Mouse (Mus musculus) inflammation-experienced regulatory T-cells, adult 6 months (primary cell): ENCODE measurements around the gene Parp4. TPM values are rescaled to one million over a fixed set of nuclear protein-coding genes. Genes with fewer than 3 reads are reported as not detected.

ENCODE experiments used
- ATAC-seq: one replicate; pipeline ENCODE4 v1.8.0; 2017
- polyA plus RNA-seq, 3 experiments: library from polyadenylated mRNA; unstranded; fragments of 100-300 nt; shearing (Covaris generic); gene quantifications; one replicate each; pipeline ENCODE4 v1.2.1; 2017

The Parp4 gene
- polyA plus RNA-seq: 10 to 100 TPM; 39.5 to 62.9 (median 61.5) TPM

- peak; percentile 35 for ATAC-seq
These were observed at the start of gene Parp4, which contains the start of gene Cenpj for GRCm38 (mm10) chr14:56575416-56575815. Gene Parp4, plus strand, starts transcription at chr14:56575619. Gene Cenpj, minus strand, starts transcription at chr14:56575425.

- no peak for ATAC-seq
These were observed 44.6 kb upstream of the Parp4 start for GRCm38 (mm10) chr14:56530788-56531187.

- ATAC-seq: no peak
These were observed 30.5 kb upstream of the Parp4 start for GRCm38 (mm10) chr14:56544946-56545345.

GRCm38 (mm10) chr14:56545491-56545890, 29.9 kb upstream of the Parp4 start:
- ATAC-seq: no peak

- ATAC-seq: no peak
These were observed 24.5 kb upstream of the Parp4 start for GRCm38 (mm10) chr14:56550960-56551359.

GRCm38 (mm10) chr14:56552924-56553323, 22.5 kb upstream of the Parp4 start:
- ATAC-seq: no peak

- no peak for ATAC-seq
These were observed 22.1 kb upstream of the Parp4 start for GRCm38 (mm10) chr14:56553331-56553730.

- no peak for ATAC-seq
These were observed 20.7 kb upstream of the Parp4 start for GRCm38 (mm10) chr14:56554716-56555115.

GRCm38 (mm10) chr14:56559134-56559533, 16.3 kb upstream of the Parp4 start:
- no peak for ATAC-seq

- no peak for ATAC-seq
These were observed 7.9 kb upstream of the Parp4 start for GRCm38 (mm10) chr14:56567476-56567875.

- ATAC-seq: no peak
These were observed 6.4 kb upstream of the Parp4 start for GRCm38 (mm10) chr14:56569041-56569440.

GRCm38 (mm10) chr14:56571310-56572093, 3.9 kb upstream of the Parp4 start:
- ATAC-seq: peak; percentile 89

GRCm38 (mm10) chr14:56572546-56572945, 2.9 kb upstream of the Parp4 start:
- ATAC-seq: no peak

- peak; percentile 71 for ATAC-seq
These were observed 816 bp downstream of the Parp4 start for GRCm38 (mm10) chr14:56575969-56576901.

GRCm38 (mm10) chr14:56579011-56579410, 3.6 kb downstream of the Parp4 start:
- no peak for ATAC-seq

GRCm38 (mm10) chr14:56581117-56581516, 5.7 kb downstream of the Parp4 start:
- no peak for ATAC-seq

GRCm38 (mm10) chr14:56582294-56582693, 6.9 kb downstream of the Parp4 start:
- no peak for ATAC-seq

- no peak for ATAC-seq
These were observed 16.8 kb downstream of the Parp4 start for GRCm38 (mm10) chr14:56592191-56592590.

- ATAC-seq: no peak
These were observed 19.4 kb downstream of the Parp4 start for GRCm38 (mm10) chr14:56594811-56595210.

GRCm38 (mm10) chr14:56598759-56599158, 23.3 kb downstream of the Parp4 start:
- ATAC-seq: peak; percentile 48

- ATAC-seq: no peak
These were observed 26.6 kb downstream of the Parp4 start for GRCm38 (mm10) chr14:56602069-56602468.

GRCm38 (mm10) chr14:56604438-56604837, 29.0 kb downstream of the Parp4 start:
- no peak for ATAC-seq

GRCm38 (mm10) chr14:56605136-56605535, 29.7 kb downstream of the Parp4 start:
- no peak for ATAC-seq
